Mouse (Mus musculus) hindbrain, embryonic 11.5 days (tissue): Measurements from ENCODE around the gene Gm12800. TPM values are rescaled to one million over a fixed set of nuclear protein-coding genes. Genes with fewer than 3 reads are reported as not detected.

Experiments used
- polyA plus RNA-seq: library from polyadenylated mRNA; unstranded; fragments of >200 nt; fragmentation: Nextera tagmentation; extraction: Ambion mirVana; gene quantifications from 2 replicates; pipeline ENCODE4 v1.2.1, GENCODE M21; 2014

The Gm12800 gene
- polyA plus RNA-seq, 1 experiment from 2014 or later, result not detected

Other genes with a start within 250 kb of the Gm12800 start
- gene Lepr, start 191.7 kb upstream of the Gm12800 start, polyA plus RNA-seq, result 5.3 and 6.5 TPM in 2 replicates
- gene B020004J07Rik, start 65.1 kb upstream of the Gm12800 start, polyA plus RNA-seq, result not detected in 2 replicates
- gene C130073F10Rik, start 15.3 kb upstream of the Gm12800 start, polyA plus RNA-seq, result not detected in 2 replicates
- gene Gm12794, start 31.3 kb downstream of the Gm12800 start, polyA plus RNA-seq, result not detected in 2 replicates
- not detected in 2 replicates for gene Gm12790, start 71.9 kb downstream of the Gm12800 start, polyA plus RNA-seq
- gene Gm12789, start 77.5 kb downstream of the Gm12800 start, polyA plus RNA-seq, result not detected in 2 replicates
- 7.0 and 8.2 TPM in 2 replicates for gene Pde4b, start 178.4 kb downstream of the Gm12800 start, polyA plus RNA-seq